ENCODE assay signal across 8 mouse cellular contexts in genomic region chr10:70096366-70097188, GRCm38 (mm10). TPM values are rescaled to one million over a fixed set of nuclear protein-coding genes. Genes with fewer than 3 reads are reported as not detected.
DNase-seq lines count a peak whose midpoint lies in the region; ATAC-seq and TF ChIP-seq lines count a peak whose summit lies in the region.

Ccdc6 (plus strand) TSS chr10:70097121.

- TF ChIP-seq EP300 in MEL (IDR thresholded peaks at IDR 0.05; ENCODE audit: low read depth in 1 of 2, low read length in 2 of 2): no peak

- no peak; the same call in 1 of the 2 replicates for TF ChIP-seq RAD21 in MEL (IDR thresholded peaks at IDR 0.05; ENCODE audit: low read depth, low read length)

- peak within 1 kb of the TSS; percentile 95 for H3K9ac ChIP-seq in MEL (ENCODE audit: control insufficient read depth, low read depth, low read length, poor library complexity, severe bottlenecking)

- peak; percentile 80 for DNase-seq in MEL (ENCODE audit: low read depth, low spot score)
- peak; percentile 82 for DNase-seq in cerebellum, adult 8-10 months
- DNase-seq in layer of hippocampus, postnatal 10 days (ENCODE audit: low spot score in 2 of 2): peak; percentile 89 to 93
- peak; percentile 92 for DNase-seq in lung, postnatal 10 days
- peak; percentile 77 for DNase-seq in ovary, postnatal 14 days (ENCODE audit: low spot score)
- DNase-seq in thymus, postnatal 14 days: peak; percentile 95

- H3K79me2 ChIP-seq in MEL (ENCODE audit: control insufficient read depth, insufficient read depth, low read length, poor library complexity): peaks cover 45% of the 10 kb centered on the region

- ATAC-seq in frontal cortex, adult (ENCODE audit: low TSS enrichment): peak; percentile 62
- ATAC-seq in hematopoietic stem cell, adult 5-6 weeks (replicated peaks in 1 of 2; ENCODE audit: insufficient read depth in 1 of 2, low FRiP score in 2 of 2, low TSS enrichment in 1 of 2, low read depth in 1 of 2, poor library complexity in 2 of 2, severe bottlenecking in 2 of 2): peak; percentile 50 to 66

- peak; percentile 39 to 45; a peak in 1 of 4 replicates for TF ChIP-seq POLR2A in MEL (IDR thresholded peaks at IDR 0.05; ENCODE audit: control insufficient read depth in 1 of 2, insufficient read depth in 1 of 2, low read depth in 1 of 2, low read length in 2 of 2, poor library complexity in 1 of 2)

- peaks cover 0 to 13% of the 10 kb centered on the region in 2 experiments; a peak in 3 of 4 replicates for H3K36me3 ChIP-seq in MEL (ENCODE audit: control insufficient read depth in 1 of 2, insufficient read depth in 2 of 2, low read length in 2 of 2)

- H3K4me3 ChIP-seq in MEL (ENCODE audit: control insufficient read depth in 1 of 2, insufficient read depth in 1 of 2, low read depth in 2 of 2, low read length in 2 of 2): peak within 1 kb of the TSS; percentile 88 to 98

- no peaks in the 10 kb centered on the region for H3K27me3 ChIP-seq in MEL (ENCODE audit: control insufficient read depth in 1 of 2, insufficient read depth in 2 of 2, low read length in 2 of 2)

- TF ChIP-seq CTCF in MEL (IDR thresholded peaks at IDR 0.05 in 2 of 3, conservative IDR thresholded peaks at IDR 0.05 in 1 of 3; ENCODE audit: control insufficient read depth in 1 of 3, insufficient read depth in 1 of 3, low read depth in 2 of 3, low read length in 3 of 3, poor library complexity in 1 of 3, severe bottlenecking in 1 of 3): peak in 2 of 3 experiments; percentile 42 to 60; a peak in 5 of 6 replicates

- peak within 1 kb of the TSS; percentile 88 for H3K27ac ChIP-seq in MEL (ENCODE audit: control insufficient read depth, low read depth, low read length)

- no peaks in the 10 kb centered on the region for H3K9me3 ChIP-seq in MEL (replicated peaks; ENCODE audit: insufficient read depth, low read length)

- peaks cover 6 to 19% of the 10 kb centered on the region in 2 experiments for H3K4me1 ChIP-seq in MEL (ENCODE audit: control insufficient read depth in 1 of 2, insufficient read depth in 2 of 2, low read length in 2 of 2)

TF ChIP-seq in MEL, 35 proteins besides CTCF, POLR2A, EP300 and RAD21:
- no peak for TF ChIP-seq MYB (IDR thresholded peaks at IDR 0.05; ENCODE audit: low read depth, low read length)
- TF ChIP-seq MXI1 (IDR thresholded peaks at IDR 0.05; ENCODE audit: low read depth, low read length): peak; percentile 63
- TF ChIP-seq ELF1 (IDR thresholded peaks at IDR 0.05; ENCODE audit: low read depth, low read length): peak; percentile 42; the same call in 1 of the 2 replicates
- peak; percentile 58; the same call in 1 of the 2 replicates for TF ChIP-seq MAZ (IDR thresholded peaks at IDR 0.05; ENCODE audit: low read depth, low read length)
- TF ChIP-seq NRF1 (IDR thresholded peaks at IDR 0.05; ENCODE audit: insufficient read depth, low read depth, low read length, poor library complexity, severe bottlenecking): peak; percentile 61
- TF ChIP-seq HCFC1 (IDR thresholded peaks at IDR 0.05; ENCODE audit: low read depth, low read length): peak; percentile 66
- TF ChIP-seq NELFE (IDR thresholded peaks at IDR 0.05; ENCODE audit: low read depth, low read length): peak; percentile 50
- TF ChIP-seq USF1 (IDR thresholded peaks at IDR 0.05; ENCODE audit: low read depth, low read length): peak; percentile 65
- TF ChIP-seq MAFK (IDR thresholded peaks at IDR 0.05; ENCODE audit: borderline replicate concordance, low read depth, low read length): no peak
- TF ChIP-seq MYC (IDR thresholded peaks at IDR 0.05; ENCODE audit: low read depth, low read length): 0 out of 2 replicates have a peak, but pooled peaks have one; percentile 45
- no peak for TF ChIP-seq JUND (IDR thresholded peaks at IDR 0.05; ENCODE audit: low read depth, low read length)
- TF ChIP-seq BHLHE40 (IDR thresholded peaks at IDR 0.05; ENCODE audit: borderline replicate concordance, low read depth, low read length): peak; percentile 8; the same call in 1 of the 2 replicates
- 0 out of 2 replicates have a peak, but pooled peaks have one; percentile 38 for TF ChIP-seq ZMIZ1 (IDR thresholded peaks at IDR 0.05; ENCODE audit: low read depth, low read length)

RNA-seq across cellular contexts. Expression of gene Ccdc6, which starts in this region (rescaled TPM):
- total RNA-seq in MEL (2012; rRNA removed): 25.4 and 28.6 TPM in 2 replicates
- polyA plus RNA-seq in MEL (2012; ENCODE audit: insufficient read depth in 1 of 2, insufficient read length in 2 of 2, low read depth in 1 of 2, low replicate concordance in 2 of 2, missing spikeins in 1 of 2): 100 to 1,000 TPM in 1 of 2 experiments, 10 to 100 TPM in 1; 42.0 to 143 TPM
- total RNA-seq in hematopoietic stem cell, adult 5-6 weeks (2017): 18.1 and 23.6 TPM in 2 replicates
- total RNA-seq in layer of hippocampus, postnatal 10 days (2021): 10 to 100 TPM; 68.3 to 73.0 TPM

Comparison
In these comparisons a context has a peak if more than half of its experiments do, and no peak if none do; other contexts are left out.
1. Peak in every context shown above with its lines: DNase-seq, ATAC-seq, H3K4me3 ChIP-seq and H3K27ac ChIP-seq.